Comparison of ENCODE assay signal across 23 mouse cellular contexts in genomic region chr2:107888245-107888644, GRCm38 (mm10).
A peak's percentile ranks its signal among the peaks of the same experiment; 100 is the strongest.
DNase-seq lines count a peak whose midpoint lies in the region; ATAC-seq and TF ChIP-seq lines count a peak whose summit lies in the region.
"Had no signal": no experiment of that assay in that cellular context is flagged by ENCODE, and none has a peak within 500 bp of the region (broad histone marks: within the 10 kb centered on the region; RNA-seq: fewer than 3 reads in every experiment).

No protein-coding gene starts in this region.

- DNase-seq in hindbrain, embryonic 14.5 days (ENCODE audit: low spot score), result no peak
- DNase-seq in hindbrain, postnatal 0 days (ENCODE audit: low spot score), result no peak
- DNase-seq in neural tube, embryonic 10.5 days (ENCODE audit: extremely low spot score, low spot score), result no peak
- no peak for DNase-seq in adrenal gland, adult 2 months
- DNase-seq: adrenal gland, postnatal 10 days; adrenal gland, postnatal 25 days; B cell, adult 2 months; cerebellum, adult 11 months; cerebellum, adult 18-20 months; cerebellum, adult 8-10 months; cerebellum, adult 9-11 months; cerebellum, postnatal 14 days; forebrain, postnatal 0 days had no signal

- no peaks in the 10 kb centered on the region for H3K9me3 ChIP-seq in hindbrain, embryonic 14.5 days (ENCODE audit: control insufficient read depth, low read length)
- H3K9me3 ChIP-seq in hindbrain, postnatal 0 days (ENCODE audit: low read length), result no peaks in the 10 kb centered on the region
- no peaks in the 10 kb centered on the region for H3K9me3 ChIP-seq in neural tube, embryonic 13.5 days
- H3K9me3 ChIP-seq: embryonic facial prominence, embryonic 10.5 days; embryonic facial prominence, embryonic 12.5 days; forebrain, embryonic 13.5 days; forebrain, embryonic 15.5 days; G1E had no signal

- no peaks in the 10 kb centered on the region for H3K27me3 ChIP-seq in hindbrain, embryonic 14.5 days (ENCODE audit: control insufficient read depth, insufficient read depth, low read length)
- H3K27me3 ChIP-seq in hindbrain, postnatal 0 days (ENCODE audit: insufficient read depth, low read length), result no peaks in the 10 kb centered on the region
- no peaks in the 10 kb centered on the region for H3K27me3 ChIP-seq in neural tube, embryonic 13.5 days
- H3K27me3 ChIP-seq: CH12.LX; embryonic facial prominence, embryonic 12.5 days; forebrain, embryonic 13.5 days; forebrain, embryonic 15.5 days had no signal

- no peak overlapping the region for H3K4me3 ChIP-seq in hindbrain, embryonic 14.5 days (replicated peaks; ENCODE audit: low read length)
- H3K4me3 ChIP-seq in hindbrain, postnatal 0 days (ENCODE audit: low read length), result no peak overlapping the region
- H3K4me3 ChIP-seq in neural tube, embryonic 13.5 days, result no peak overlapping the region
- H3K4me3 ChIP-seq: embryonic facial prominence, embryonic 10.5 days; embryonic facial prominence, embryonic 12.5 days; forebrain, embryonic 13.5 days; forebrain, embryonic 15.5 days had no signal

- no peak overlapping the region for H3K27ac ChIP-seq in hindbrain, embryonic 14.5 days
- no peak overlapping the region for H3K27ac ChIP-seq in hindbrain, postnatal 0 days
- no peak overlapping the region for H3K27ac ChIP-seq in neural tube, embryonic 13.5 days (replicated peaks)
- H3K27ac ChIP-seq: embryonic facial prominence, embryonic 10.5 days; embryonic facial prominence, embryonic 12.5 days; forebrain, embryonic 13.5 days; forebrain, embryonic 15.5 days had no signal

- H3K9ac ChIP-seq in hindbrain, embryonic 14.5 days, result no peak overlapping the region
- no peak overlapping the region for H3K9ac ChIP-seq in hindbrain, postnatal 0 days (replicated peaks; ENCODE audit: low read length)
- no peak overlapping the region for H3K9ac ChIP-seq in neural tube, embryonic 13.5 days
- H3K9ac ChIP-seq: embryonic facial prominence, embryonic 12.5 days; forebrain, embryonic 13.5 days; forebrain, embryonic 15.5 days; forebrain, postnatal 0 days had no signal

- no peak overlapping the region for H3K4me2 ChIP-seq in hindbrain, embryonic 14.5 days (replicated peaks)
- H3K4me2 ChIP-seq in hindbrain, postnatal 0 days (ENCODE audit: low read depth, low read length), result no peak overlapping the region
- no peak overlapping the region for H3K4me2 ChIP-seq in neural tube, embryonic 13.5 days
- H3K4me2 ChIP-seq: embryonic facial prominence, embryonic 12.5 days; forebrain, embryonic 13.5 days; forebrain, embryonic 15.5 days had no signal

- no peaks in the 10 kb centered on the region for H3K36me3 ChIP-seq in hindbrain, embryonic 14.5 days (replicated peaks; ENCODE audit: control insufficient read depth, insufficient read depth)
- H3K36me3 ChIP-seq in hindbrain, postnatal 0 days (ENCODE audit: insufficient read depth, low read length), result no peaks in the 10 kb centered on the region
- H3K36me3 ChIP-seq in neural tube, embryonic 13.5 days, result no peaks in the 10 kb centered on the region
- H3K36me3 ChIP-seq: embryonic facial prominence, embryonic 10.5 days; embryonic facial prominence, embryonic 12.5 days; forebrain, embryonic 15.5 days; G1E had no signal

- no peak for TF ChIP-seq CTCF in hindbrain, postnatal 0 days (IDR thresholded peaks at IDR 0.05; ENCODE audit: low read depth)

- ATAC-seq in hindbrain, embryonic 14.5 days (ENCODE audit: low FRiP score), result 0 out of 2 replicates have a peak, but pooled peaks have one; percentile 48
- no peak for ATAC-seq in hindbrain, postnatal 0 days
- peak; percentile 72 for ATAC-seq in neural tube, embryonic 13.5 days (ENCODE audit: low read depth)
- ATAC-seq: activated CD4-positive, CD25-positive, alpha-beta regulatory T cell, adult 4 months; CD4-positive, CD25-positive, alpha-beta regulatory T cell, adult 4 months; forebrain, embryonic 13.5 days; forebrain, embryonic 15.5 days; forebrain, postnatal 0 days; Patski had no signal

- no peaks in the 10 kb centered on the region for H3K4me1 ChIP-seq in hindbrain, embryonic 14.5 days (replicated peaks; ENCODE audit: control insufficient read depth, insufficient read depth, low read length)
- H3K4me1 ChIP-seq in hindbrain, postnatal 0 days (ENCODE audit: insufficient read depth, low read length), result no peaks in the 10 kb centered on the region
- no peaks in the 10 kb centered on the region for H3K4me1 ChIP-seq in neural tube, embryonic 13.5 days (replicated peaks)
- H3K4me1 ChIP-seq: embryonic facial prominence, embryonic 10.5 days; embryonic facial prominence, embryonic 12.5 days; forebrain, embryonic 13.5 days; forebrain, embryonic 15.5 days had no signal
